Comparison of ENCODE assay signal across 12 mouse cellular contexts in the genomic region with DNA sequence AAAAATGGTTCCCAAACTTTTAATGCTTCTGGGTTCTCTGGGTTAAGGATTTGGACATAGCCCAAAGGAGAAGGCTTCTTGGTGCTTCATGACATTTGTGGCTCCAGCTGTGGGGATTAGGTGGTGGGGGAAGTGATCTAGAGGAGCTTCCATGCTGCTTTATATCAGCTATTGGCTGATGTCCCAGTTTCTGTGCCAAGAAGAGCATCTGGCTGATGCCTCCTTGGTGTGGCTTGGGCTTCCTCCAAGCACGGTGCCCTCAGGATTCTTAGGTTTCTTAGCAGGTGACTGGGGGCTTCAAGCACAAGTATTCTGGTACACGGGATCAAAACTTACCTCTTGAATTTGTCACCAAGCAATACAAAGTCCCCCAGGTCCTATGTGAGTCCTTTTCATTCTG.
"Had no signal": no experiment of that assay in that cellular context is flagged by ENCODE, and none has a peak within 500 bp of the region (broad histone marks: within the 10 kb centered on the region; RNA-seq: fewer than 3 reads in every experiment).

No protein-coding gene starts in this region.

- H3K4me1 ChIP-seq: limb, embryonic 12.5 days; midbrain, embryonic 15.5 days; stomach, embryonic 15.5 days had no signal

- H3K9ac ChIP-seq: kidney, embryonic 15.5 days; limb, embryonic 12.5 days; liver, embryonic 14.5 days; midbrain, embryonic 15.5 days; stomach, embryonic 15.5 days had no signal

- H3K36me3 ChIP-seq: kidney, embryonic 15.5 days; limb, embryonic 12.5 days; midbrain, embryonic 15.5 days; stomach, embryonic 15.5 days had no signal

- H3K4me2 ChIP-seq: kidney, embryonic 15.5 days; limb, embryonic 12.5 days; midbrain, embryonic 15.5 days; stomach, embryonic 15.5 days had no signal

- H3K9me3 ChIP-seq: kidney, embryonic 15.5 days; limb, embryonic 12.5 days; midbrain, embryonic 15.5 days; stomach, embryonic 15.5 days had no signal

- H3K27me3 ChIP-seq: kidney, embryonic 15.5 days; limb, embryonic 12.5 days; midbrain, embryonic 15.5 days; stomach, embryonic 15.5 days had no signal

- H3K4me3 ChIP-seq: kidney, embryonic 15.5 days; limb, embryonic 12.5 days; midbrain, embryonic 15.5 days; stomach, embryonic 15.5 days had no signal

- DNase-seq: kidney, adult 2 months; kidney, postnatal 14 days; lung, adult 18-20 months; lung, postnatal 36 days; right cerebral cortex, postnatal 14 days; thymus, adult 2 months; thymus, postnatal 36 days had no signal

- H3K27ac ChIP-seq: kidney, embryonic 15.5 days; limb, embryonic 12.5 days; liver, embryonic 14.5 days; midbrain, embryonic 15.5 days; stomach, embryonic 15.5 days had no signal

- ATAC-seq: midbrain, embryonic 15.5 days had no signal
